Mouse (Mus musculus): ENCODE data around the gene Clybl. TPM values are rescaled to one million over a fixed set of nuclear protein-coding genes. Genes with fewer than 3 reads are reported as not detected.

The Clybl gene
- polyA plus RNA-seq, 1 experiment from 2014 or later: 19.9 TPM

- H3K4me3 ChIP-seq: no peak overlapping the region
- no peak overlapping the region for H3K9ac ChIP-seq
- WGBS: 46% methylated on average over 22 of the region's 22 CpGs
- peaks cover 85% of the 10 kb centered on the region for H3K27me3 ChIP-seq
- H3K27ac ChIP-seq: no peak overlapping the region
- no peaks in the 10 kb centered on the region for H3K36me3 ChIP-seq
- H3K9me3 ChIP-seq: no peaks in the 10 kb centered on the region
- ATAC-seq (ENCODE audit: insufficient number of reproducible peaks, insufficient read depth, low FRiP score, low TSS enrichment, low read depth): no peak
- H3K4me2 ChIP-seq: no peak overlapping the region
- H3K4me1 ChIP-seq: 0 out of 2 replicates have a peak, but pooled peaks cover 4% of the 10 kb centered on the region
Measured at GRCm38 (mm10) chr14:122226666-122227453, 45.4 kb downstream of the Clybl start.

DNA sequence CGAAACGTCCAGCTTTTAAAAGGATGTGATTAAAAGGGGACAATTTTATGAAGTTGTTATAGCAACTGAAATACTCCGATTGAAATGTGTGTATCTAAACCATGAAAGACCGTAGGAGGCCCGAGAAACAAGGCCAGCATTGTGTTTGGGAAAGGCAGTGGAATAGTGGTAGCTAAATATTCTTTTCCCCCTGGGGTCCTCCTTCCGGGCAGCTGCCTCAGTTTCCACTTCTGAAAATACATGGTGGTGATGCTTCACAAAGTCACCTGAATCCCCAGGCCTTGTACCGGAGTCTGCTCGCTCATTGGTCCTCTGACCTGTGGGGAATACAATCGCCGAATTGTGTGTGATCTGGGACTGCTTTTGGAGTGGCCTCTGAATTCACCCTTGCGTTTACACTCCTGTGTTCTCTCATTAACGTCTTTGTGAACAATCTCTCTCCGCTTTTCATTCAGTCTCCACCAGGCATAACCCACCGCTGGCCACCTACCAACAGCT, 46.0 kb downstream of the Clybl start:
- no peaks in the 10 kb centered on the region for H3K9me3 ChIP-seq
- WGBS: 20% methylated on average over 14 of the region's 14 CpGs
- no peak overlapping the region for H3K4me3 ChIP-seq
- H3K27ac ChIP-seq: no peak overlapping the region
- H3K4me1 ChIP-seq: 0 out of 2 replicates have a peak, but pooled peaks cover 4% of the 10 kb centered on the region
- H3K4me2 ChIP-seq: no peak overlapping the region
- H3K36me3 ChIP-seq: no peaks in the 10 kb centered on the region
- no peak overlapping the region for H3K9ac ChIP-seq
- ATAC-seq (ENCODE audit: insufficient number of reproducible peaks, insufficient read depth, low FRiP score, low TSS enrichment, low read depth): no peak
- H3K27me3 ChIP-seq: peaks cover 80% of the 10 kb centered on the region

GRCm38 (mm10) chr14:122228816-122229551, 47.5 kb downstream of the Clybl start:
- no peak overlapping the region for H3K27ac ChIP-seq
- ATAC-seq (ENCODE audit: insufficient number of reproducible peaks, insufficient read depth, low FRiP score, low TSS enrichment, low read depth): no peak
- 13% methylated on average over 23 of the region's 23 CpGs for WGBS
- H3K4me2 ChIP-seq: no peak overlapping the region
- no peak overlapping the region for H3K9ac ChIP-seq
- H3K4me3 ChIP-seq: no peak overlapping the region
- H3K9me3 ChIP-seq: no peaks in the 10 kb centered on the region
- H3K36me3 ChIP-seq: no peaks in the 10 kb centered on the region
- H3K27me3 ChIP-seq: peaks cover 71% of the 10 kb centered on the region
- 0 out of 2 replicates have a peak, but pooled peaks cover 1% of the 10 kb centered on the region for H3K4me1 ChIP-seq

DNA sequence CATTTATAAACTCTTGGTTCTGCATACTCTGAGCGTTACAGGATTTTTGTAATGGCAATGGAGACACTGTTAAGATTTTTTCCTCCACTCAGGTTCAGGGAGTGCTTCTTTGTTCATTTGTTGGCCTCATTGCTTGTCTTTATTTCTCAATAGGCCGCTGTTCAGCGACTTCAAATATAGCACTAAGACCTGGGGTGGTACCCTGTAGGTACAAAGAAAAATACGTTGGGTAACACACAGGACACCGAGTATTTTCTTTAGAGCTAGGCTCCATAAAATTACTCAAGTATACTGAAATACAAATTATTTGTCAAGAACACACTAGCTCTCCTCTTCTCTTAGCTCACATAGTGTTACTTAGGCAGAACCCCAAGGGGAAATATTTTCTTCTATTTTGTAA, 48.5 kb downstream of the Clybl start:
- WGBS: 79% methylated on average over 5 of the region's 5 CpGs
- H3K4me3 ChIP-seq: no peak overlapping the region
- no peak for ATAC-seq (ENCODE audit: insufficient number of reproducible peaks, insufficient read depth, low FRiP score, low TSS enrichment, low read depth)
- no peaks in the 10 kb centered on the region for H3K36me3 ChIP-seq
- no peak overlapping the region for H3K27ac ChIP-seq
- no peak overlapping the region for H3K9ac ChIP-seq
- H3K27me3 ChIP-seq: peaks cover 61% of the 10 kb centered on the region
- no peaks in the 10 kb centered on the region for H3K4me1 ChIP-seq
- no peaks in the 10 kb centered on the region for H3K9me3 ChIP-seq
- H3K4me2 ChIP-seq: no peak overlapping the region

DNA sequence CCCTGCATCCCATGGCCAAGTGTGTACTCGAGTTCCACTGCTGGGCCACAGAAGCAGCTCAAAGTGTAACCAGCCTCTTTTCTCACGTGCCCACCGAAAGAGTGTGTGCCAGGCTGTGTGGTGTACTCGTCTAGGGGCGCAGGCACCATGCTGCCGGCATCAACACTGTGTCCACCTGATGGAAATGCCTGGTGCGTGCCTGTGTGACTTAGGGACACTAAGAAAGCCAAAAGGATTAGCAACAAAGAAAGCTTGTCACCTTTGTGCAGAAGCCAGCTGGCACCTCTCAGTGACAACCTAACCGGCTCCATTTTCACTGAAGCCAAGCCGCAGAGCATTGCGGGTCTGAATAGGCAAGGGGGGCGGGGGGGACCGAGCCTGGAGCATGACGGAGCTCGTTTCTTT, 49.1 kb downstream of the Clybl start:
- no peak overlapping the region for H3K9ac ChIP-seq
- no peaks in the 10 kb centered on the region for H3K4me1 ChIP-seq
- no peak overlapping the region for H3K27ac ChIP-seq
- no peak overlapping the region for H3K4me3 ChIP-seq
- 39% methylated on average over 14 of the region's 14 CpGs for WGBS
- H3K9me3 ChIP-seq: no peaks in the 10 kb centered on the region
- H3K36me3 ChIP-seq: no peaks in the 10 kb centered on the region
- H3K27me3 ChIP-seq: peaks cover 54% of the 10 kb centered on the region
- no peak overlapping the region for H3K4me2 ChIP-seq
- no peak for ATAC-seq (ENCODE audit: insufficient number of reproducible peaks, insufficient read depth, low FRiP score, low TSS enrichment, low read depth)

- H3K36me3 ChIP-seq: no peaks in the 10 kb centered on the region
- H3K27me3 ChIP-seq: peaks cover 50% of the 10 kb centered on the region
- H3K9ac ChIP-seq: no peak overlapping the region
- H3K27ac ChIP-seq: no peak overlapping the region
- no peaks in the 10 kb centered on the region for H3K9me3 ChIP-seq
- ATAC-seq (ENCODE audit: insufficient number of reproducible peaks, insufficient read depth, low FRiP score, low TSS enrichment, low read depth): no peak
- no peaks in the 10 kb centered on the region for H3K4me1 ChIP-seq
- H3K4me3 ChIP-seq: no peak overlapping the region
- 69% methylated on average over 10 of the region's 10 CpGs for WGBS
- H3K4me2 ChIP-seq: no peak overlapping the region
Measured at GRCm38 (mm10) chr14:122231073-122231472, 49.6 kb downstream of the Clybl start.

GRCm38 (mm10) chr14:122233212-122233714, 51.8 kb downstream of the Clybl start:
- H3K27ac ChIP-seq: no peak overlapping the region
- H3K9ac ChIP-seq: no peak overlapping the region
- H3K4me1 ChIP-seq: no peaks in the 10 kb centered on the region
- H3K4me2 ChIP-seq: no peak overlapping the region
- H3K4me3 ChIP-seq: no peak overlapping the region
- 84% methylated on average over 19 of the region's 19 CpGs for WGBS
- no peak for ATAC-seq (ENCODE audit: insufficient number of reproducible peaks, insufficient read depth, low FRiP score, low TSS enrichment, low read depth)
- peaks cover 30% of the 10 kb centered on the region for H3K27me3 ChIP-seq
- no peaks in the 10 kb centered on the region for H3K36me3 ChIP-seq
- no peaks in the 10 kb centered on the region for H3K9me3 ChIP-seq

DNA sequence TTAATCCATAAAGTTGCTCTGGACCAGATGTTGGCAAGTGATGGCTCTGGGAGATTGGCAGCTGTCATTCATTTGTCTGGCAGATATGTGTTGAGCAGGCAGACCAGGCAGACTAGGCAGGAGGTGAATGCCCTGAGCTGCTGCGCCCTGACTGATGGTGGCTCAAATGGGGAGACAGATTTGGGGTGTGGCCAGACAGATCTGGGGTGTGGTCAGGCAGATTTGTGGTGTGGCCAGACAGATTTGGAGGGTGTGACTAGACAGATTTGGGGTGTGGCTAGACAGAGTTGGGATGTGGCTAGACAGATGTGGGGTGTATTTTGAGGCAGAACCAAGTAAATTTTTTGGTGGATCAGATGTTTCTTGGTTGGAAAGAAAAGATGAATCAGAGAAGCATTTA, 62.4 kb downstream of the Clybl start:
- H3K4me3 ChIP-seq: no peak overlapping the region
- no peaks in the 10 kb centered on the region for H3K27me3 ChIP-seq
- no peaks in the 10 kb centered on the region for H3K36me3 ChIP-seq
- 80% methylated on average over 1 of the region's 1 CpGs for WGBS
- no peaks in the 10 kb centered on the region for H3K4me1 ChIP-seq
- no peak overlapping the region for H3K4me2 ChIP-seq
- H3K9me3 ChIP-seq: no peaks in the 10 kb centered on the region
- no peak for ATAC-seq (ENCODE audit: insufficient number of reproducible peaks, insufficient read depth, low FRiP score, low TSS enrichment, low read depth)
- H3K9ac ChIP-seq: no peak overlapping the region
- H3K27ac ChIP-seq: no peak overlapping the region

- Histone ChIP-seq H3K9me3 (no peaks in the 10 kb centered on the region), H3K27ac (no peak overlapping the region), H3K36me3 (no peaks in the 10 kb centered on the region), H3K4me1 (no peaks in the 10 kb centered on the region), H3K4me3 (no peak overlapping the region), H3K9ac (no peak overlapping the region), H3K27me3 (no peaks in the 10 kb centered on the region), H3K4me2 (no peak overlapping the region)
- 76% methylated on average over 18 of the region's 18 CpGs for WGBS
- no peak for ATAC-seq (ENCODE audit: insufficient number of reproducible peaks, insufficient read depth, low FRiP score, low TSS enrichment, low read depth)
Measured at GRCm38 (mm10) chr14:122246919-122247859, 65.7 kb downstream of the Clybl start.

DNA sequence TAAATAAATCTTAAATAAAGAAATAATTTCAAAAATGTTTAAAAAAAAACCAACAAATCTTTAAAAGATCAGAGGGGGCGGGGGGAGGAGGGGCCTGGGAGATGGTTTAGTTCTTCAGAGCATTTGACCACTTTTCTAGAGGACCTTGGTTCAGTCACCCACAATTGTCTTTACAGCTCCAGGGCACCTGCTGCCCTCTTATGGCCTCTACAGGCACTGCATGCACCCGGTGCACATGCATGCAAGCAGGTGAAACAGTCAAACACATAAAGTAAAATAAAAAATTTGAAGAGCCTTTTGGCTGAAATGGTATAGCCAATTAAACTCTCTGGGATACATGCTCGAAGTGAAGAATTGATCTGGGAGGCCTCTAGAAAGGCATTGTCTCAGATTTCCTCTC, 67.6 kb downstream of the Clybl start:
- 78% methylated on average over 3 of the region's 3 CpGs for WGBS
- H3K4me1 ChIP-seq: no peaks in the 10 kb centered on the region

DNA sequence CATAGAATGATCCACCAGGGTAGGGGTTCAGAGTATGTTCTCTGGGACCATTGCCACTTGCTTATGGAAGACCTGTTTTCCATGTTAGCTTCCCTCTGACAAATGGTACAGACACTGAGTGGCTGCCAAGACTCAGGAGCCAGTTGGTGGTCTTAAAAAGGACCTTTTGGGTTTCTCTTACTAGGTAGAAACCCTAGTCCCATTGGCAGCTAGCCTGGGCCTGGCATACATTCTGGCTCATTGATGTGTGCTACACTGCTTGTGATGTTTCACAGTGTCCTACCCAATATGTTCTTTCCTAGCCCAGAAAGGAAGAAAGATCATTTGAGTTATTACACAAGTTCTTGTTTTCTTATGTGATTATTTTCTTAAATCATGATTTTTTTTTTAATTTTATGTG, 69.8 kb downstream of the Clybl start:
- H3K36me3 ChIP-seq: no peaks in the 10 kb centered on the region
- no peak overlapping the region for H3K27ac ChIP-seq
- H3K9me3 ChIP-seq: no peaks in the 10 kb centered on the region
- no peak overlapping the region for H3K4me3 ChIP-seq
- H3K4me2 ChIP-seq: no peak overlapping the region
- H3K9ac ChIP-seq: no peak overlapping the region
- H3K27me3 ChIP-seq: peaks cover 25% of the 10 kb centered on the region
- H3K4me1 ChIP-seq: peaks cover 5% of the 10 kb centered on the region; the same call in 1 of the 2 replicates
- no peak for ATAC-seq (ENCODE audit: insufficient number of reproducible peaks, insufficient read depth, low FRiP score, low TSS enrichment, low read depth)

More for the DNA sequence above, 67.6 kb downstream of the Clybl start:
- peaks cover 7% of the 10 kb centered on the region; the same call in 1 of the 2 replicates for H3K27me3 ChIP-seq
- no peak overlapping the region for H3K27ac ChIP-seq
- no peak overlapping the region for H3K4me2 ChIP-seq
- ATAC-seq (ENCODE audit: insufficient number of reproducible peaks, insufficient read depth, low FRiP score, low TSS enrichment, low read depth): no peak
- H3K4me3 ChIP-seq: no peak overlapping the region
- H3K9me3 ChIP-seq: no peaks in the 10 kb centered on the region
- H3K36me3 ChIP-seq: no peaks in the 10 kb centered on the region
- no peak overlapping the region for H3K9ac ChIP-seq
